Mouse (Mus musculus) hindbrain, embryonic 12.5 days (tissue): ENCODE data around the gene Tob2. TPM values are rescaled to one million over a fixed set of nuclear protein-coding genes. Genes with fewer than 3 reads are reported as not detected.

Experiments
- ATAC-seq: fragments of 200-750 bp; cut with Nextera tagmentation; 2 replicates; pipeline ENCODE4 v1.8.0; 2017; ENCODE audit warnings: moderate TSS enrichment; ENCODE audit not compliant: low FRiP score
- H3K27ac ChIP-seq: fragments of 300-500 bp; sonication (generic); 2 replicates; pipeline ENCODE4 v1.5.1; 2016; ENCODE audit warnings: mild to moderate bottlenecking
- H3K27me3 ChIP-seq: fragments of 300-500 bp; sonication (generic); 2 replicates; pipeline ENCODE4 v1.6.1; 2016; ENCODE audit warnings: mild to moderate bottlenecking
- H3K36me3 ChIP-seq: fragments of 300-500 bp; sonication (generic); 2 replicates; pipeline ENCODE4 v1.6.1; 2016; ENCODE audit warnings: mild to moderate bottlenecking
- H3K4me1 ChIP-seq: fragments of 300-500 bp; sonication (generic); 2 replicates; pipeline ENCODE4 v1.6.1; 2016
- H3K4me2 ChIP-seq: fragments of 300-500 bp; sonication (generic); replicated peaks from 2 replicates; pipeline ENCODE4 v1.6.1; 2016; ENCODE audit warnings: mild to moderate bottlenecking
- H3K4me3 ChIP-seq: fragments of 300-500 bp; sonication (generic); 2 replicates; pipeline ENCODE4 v1.5.1; 2016; ENCODE audit warnings: mild to moderate bottlenecking
- H3K9ac ChIP-seq: fragments of 300-500 bp; sonication (generic); 2 replicates; pipeline ENCODE4 v1.6.1; 2016; ENCODE audit warnings: mild to moderate bottlenecking, moderate library complexity
- H3K9me3 ChIP-seq: fragments of 300-500 bp; sonication (generic); replicated peaks from 2 replicates; pipeline ENCODE4 v1.6.1; 2016; ENCODE audit warnings: mild to moderate bottlenecking
- WGBS: fragments of 180-500 bp; shearing (Covaris S2); methylation state at CpG from one replicate; pipeline ENCODE4 v1.1.7; 2016; 5-methylcytosine and 5-hydroxymethylcytosine counted together
- polyA plus RNA-seq: library from polyadenylated mRNA; unstranded; fragments of >200 nt; fragmentation: Nextera tagmentation; extraction: Ambion mirVana; gene quantifications from 2 replicates; pipeline ENCODE4 v1.2.1, GENCODE M21; 2016

Gene Tob2
- polyA plus RNA-seq, 1 experiment from 2014 or later, result 21.2 TPM

GRCm38 (mm10) chr15:81845724-81846123 is 12.9 kb downstream of the Tob2 start:
- no peak for ATAC-seq
- no peak overlapping the region for H3K4me2 ChIP-seq
- H3K27me3 ChIP-seq, result no peaks in the 10 kb centered on the region
- no peaks in the 10 kb centered on the region for H3K9me3 ChIP-seq
- 0 out of 2 replicates have a peak, but pooled peaks cover 2% of the 10 kb centered on the region for H3K4me1 ChIP-seq
- no peak overlapping the region for H3K27ac ChIP-seq
- H3K36me3 ChIP-seq, result peaks cover 22% of the 10 kb centered on the region
- no peak overlapping the region for H3K9ac ChIP-seq
- 39% methylated on average over 4 of the region's 4 CpGs for WGBS
- H3K4me3 ChIP-seq, result no peak overlapping the region

- Histone ChIP-seq H3K27ac (no peak overlapping the region), H3K27me3 (no peaks in the 10 kb centered on the region), H3K9ac (no peak overlapping the region), H3K9me3 (no peaks in the 10 kb centered on the region), H3K4me2 (no peak overlapping the region), H3K4me1 (0 out of 2 replicates have a peak, but pooled peaks cover 2% of the 10 kb centered on the region), H3K36me3 (peaks cover 16% of the 10 kb centered on the region), H3K4me3 (no peak overlapping the region)
- ATAC-seq, result no peak
- 67% methylated on average over 5 of the region's 5 CpGs for WGBS
Measured at GRCm38 (mm10) chr15:81845033-81845625, 13.5 kb downstream of the Tob2 start.

- no peak overlapping the region for H3K4me2 ChIP-seq
- H3K4me1 ChIP-seq, result 0 out of 2 replicates have a peak, but pooled peaks cover 3% of the 10 kb centered on the region
- no peak overlapping the region for H3K4me3 ChIP-seq
- H3K27ac ChIP-seq, result no peak overlapping the region
- ATAC-seq, result no peak
- H3K9ac ChIP-seq, result no peak overlapping the region
- H3K27me3 ChIP-seq, result peaks cover 3% of the 10 kb centered on the region; the same call in 1 of the 2 replicates
- no peaks in the 10 kb centered on the region; the same call in 1 of the 2 replicates for H3K36me3 ChIP-seq
- H3K9me3 ChIP-seq, result no peaks in the 10 kb centered on the region
- 84% methylated on average over 7 of the region's 7 CpGs for WGBS
Measured at GRCm38 (mm10) chr15:81842275-81842674, 16.3 kb downstream of the Tob2 start.

- Histone ChIP-seq H3K36me3 (no peaks in the 10 kb centered on the region), H3K9ac (no peak overlapping the region), H3K4me3 (no peak overlapping the region), H3K9me3 (no peaks in the 10 kb centered on the region), H3K4me1 (peaks cover 13% of the 10 kb centered on the region), H3K27ac (no peak overlapping the region), H3K27me3 (peaks cover 16% of the 10 kb centered on the region; the same call in 1 of the 2 replicates), H3K4me2 (no peak overlapping the region)
- no peak for ATAC-seq
- WGBS, result 89% methylated on average over 7 of the region's 7 CpGs
Measured at GRCm38 (mm10) chr15:81840306-81840705, 18.3 kb downstream of the Tob2 start.

- peaks cover 18% of the 10 kb centered on the region; the same call in 1 of the 2 replicates for H3K27me3 ChIP-seq
- WGBS, result 64% methylated on average over 5 of the region's 5 CpGs
- no peaks in the 10 kb centered on the region for H3K36me3 ChIP-seq
- no peak overlapping the region; the same call in 1 of the 2 replicates for H3K9ac ChIP-seq
- H3K4me2 ChIP-seq, result no peak overlapping the region
- H3K4me3 ChIP-seq, result no peak overlapping the region
- no peaks in the 10 kb centered on the region for H3K9me3 ChIP-seq
- ATAC-seq, result no peak
- H3K27ac ChIP-seq, result no peak overlapping the region
- peaks cover 13% of the 10 kb centered on the region for H3K4me1 ChIP-seq
Measured at GRCm38 (mm10) chr15:81839634-81840033, 19.0 kb downstream of the Tob2 start.

GRCm38 (mm10) chr15:81838554-81839235 is 19.9 kb downstream of the Tob2 start:
- no peak overlapping the region for H3K9ac ChIP-seq
- H3K9me3 ChIP-seq, result no peaks in the 10 kb centered on the region
- no peak overlapping the region for H3K27ac ChIP-seq
- no peak overlapping the region for H3K4me3 ChIP-seq
- H3K36me3 ChIP-seq, result no peaks in the 10 kb centered on the region
- peaks cover 13% of the 10 kb centered on the region for H3K4me1 ChIP-seq
- peaks cover 18% of the 10 kb centered on the region; the same call in 1 of the 2 replicates for H3K27me3 ChIP-seq
- ATAC-seq, result no peak
- WGBS, result 70% methylated on average over 14 of the region's 14 CpGs
- H3K4me2 ChIP-seq, result no peak overlapping the region

GRCm38 (mm10) chr15:81836966-81837920 is 21.4 kb downstream of the Tob2 start:
- WGBS, result 57% methylated on average over 7 of the region's 7 CpGs
- Histone ChIP-seq H3K9me3 (no peaks in the 10 kb centered on the region), H3K27ac (no peak overlapping the region), H3K9ac (no peak overlapping the region), H3K4me2 (no peak overlapping the region), H3K4me1 (peaks cover 13% of the 10 kb centered on the region), H3K27me3 (peaks cover 18% of the 10 kb centered on the region; the same call in 1 of the 2 replicates), H3K4me3 (no peak overlapping the region), H3K36me3 (no peaks in the 10 kb centered on the region)
- no peak for ATAC-seq

- Histone ChIP-seq H3K9me3 (no peaks in the 10 kb centered on the region), H3K36me3 (no peaks in the 10 kb centered on the region), H3K9ac (peak overlapping the region; percentile 47), H3K4me2 (peak overlapping the region; percentile 44), H3K4me3 (peak overlapping the region; percentile 24), H3K27me3 (peaks cover 18% of the 10 kb centered on the region; the same call in 1 of the 2 replicates), H3K27ac (no peak overlapping the region), H3K4me1 (peaks cover 16% of the 10 kb centered on the region)
- 4% methylated on average over 33 of the region's 33 CpGs for WGBS
- peak; percentile 65 for ATAC-seq
Measured at GRCm38 (mm10) chr15:81836124-81836821, 22.3 kb downstream of the Tob2 start.

GRCm38 (mm10) chr15:81835007-81835880 is 23.4 kb downstream of the Tob2 start:
- H3K9me3 ChIP-seq, result no peaks in the 10 kb centered on the region
- H3K9ac ChIP-seq, result no peak overlapping the region
- no peak overlapping the region for H3K27ac ChIP-seq
- H3K4me3 ChIP-seq, result no peak overlapping the region
- H3K4me1 ChIP-seq, result peaks cover 19% of the 10 kb centered on the region
- peaks cover 18% of the 10 kb centered on the region; the same call in 1 of the 2 replicates for H3K27me3 ChIP-seq
- WGBS, result 68% methylated on average over 10 of the region's 10 CpGs
- no peak for ATAC-seq
- H3K4me2 ChIP-seq, result no peak overlapping the region
- H3K36me3 ChIP-seq, result no peaks in the 10 kb centered on the region

- Histone ChIP-seq H3K36me3 (no peaks in the 10 kb centered on the region), H3K9ac (no peak overlapping the region; the same call in 1 of the 2 replicates), H3K4me2 (no peak overlapping the region), H3K4me3 (no peak overlapping the region), H3K4me1 (peaks cover 16% of the 10 kb centered on the region), H3K9me3 (no peaks in the 10 kb centered on the region), H3K27ac (no peak overlapping the region), H3K27me3 (peaks cover 18% of the 10 kb centered on the region; the same call in 1 of the 2 replicates)
- 53% methylated on average over 3 of the region's 3 CpGs for WGBS
- ATAC-seq, result no peak
Measured at GRCm38 (mm10) chr15:81834171-81834841, 24.3 kb downstream of the Tob2 start.
